Mouse (Mus musculus): Measurements from ENCODE around the gene Rasgrf1. TPM values are rescaled to one million over a fixed set of nuclear protein-coding genes. Genes with fewer than 3 reads are reported as not detected.

Gene Rasgrf1
- polyA plus RNA-seq, 1 experiment: 3.8 TPM

DNA sequence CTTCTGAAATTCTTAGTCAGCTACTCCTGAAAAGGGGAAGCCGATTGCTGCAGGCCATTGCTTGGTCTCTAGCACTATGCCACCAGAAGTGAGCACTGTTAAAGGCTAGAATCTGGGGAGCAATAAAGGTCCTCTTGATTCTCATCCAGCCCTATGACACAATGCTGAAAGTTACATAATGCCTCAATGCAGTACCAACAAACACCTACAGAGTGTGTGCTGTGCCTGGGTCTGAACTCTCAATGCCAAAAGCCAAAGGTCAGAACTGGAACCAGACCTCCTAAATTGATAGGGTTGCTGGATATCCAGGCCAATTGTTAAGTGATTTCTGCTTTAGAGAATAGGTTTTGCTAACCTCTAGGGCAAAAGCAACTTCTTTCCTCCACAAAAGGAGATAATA lies 7.7 kb downstream of the Rasgrf1 start:
- no peak for TF ChIP-seq POLR2A (IDR thresholded peaks at IDR 0.05; ENCODE audit: control insufficient read depth, low read depth, low read length)
- no peak for TF ChIP-seq CTCF (IDR thresholded peaks at IDR 0.05; ENCODE audit: control insufficient read depth, insufficient read depth, insufficient replicate concordance, low read depth, low read length)
- no peaks in the 10 kb centered on the region for H3K27me3 ChIP-seq (ENCODE audit: control insufficient read depth, insufficient read depth, low read length)
- H3K4me1 ChIP-seq (ENCODE audit: control insufficient read depth, insufficient read depth, low read length): no peaks in the 10 kb centered on the region
- H3K36me3 ChIP-seq (ENCODE audit: control insufficient read depth, insufficient read depth, low read length): no peaks in the 10 kb centered on the region
- no peak overlapping the region for H3K27ac ChIP-seq (ENCODE audit: control insufficient read depth, insufficient read depth, low read depth, low read length)
- no peak overlapping the region for H3K4me3 ChIP-seq (ENCODE audit: control insufficient read depth, low read depth, low read length)

- Histone ChIP-seq H3K4me3 (ENCODE audit: control insufficient read depth, low read depth, low read length) (no peak overlapping the region), H3K27ac (ENCODE audit: control insufficient read depth, insufficient read depth, low read depth, low read length) (no peak overlapping the region), H3K4me1 (ENCODE audit: control insufficient read depth, insufficient read depth, low read length) (no peaks in the 10 kb centered on the region), H3K27me3 (ENCODE audit: control insufficient read depth, insufficient read depth, low read length) (no peaks in the 10 kb centered on the region), H3K36me3 (ENCODE audit: control insufficient read depth, insufficient read depth, low read length) (no peaks in the 10 kb centered on the region)
- TF ChIP-seq CTCF (IDR thresholded peaks at IDR 0.05; ENCODE audit: control insufficient read depth, insufficient read depth, insufficient replicate concordance, low read depth, low read length) (no peak), POLR2A (IDR thresholded peaks at IDR 0.05; ENCODE audit: control insufficient read depth, low read depth, low read length) (no peak)
Measured at GRCm38 (mm10) chr9:89918832-89919231, 9.1 kb downstream of the Rasgrf1 start.

- no peak overlapping the region for H3K4me3 ChIP-seq (ENCODE audit: control insufficient read depth, low read depth, low read length)
- H3K27me3 ChIP-seq (ENCODE audit: control insufficient read depth, insufficient read depth, low read length): no peaks in the 10 kb centered on the region
- no peak for TF ChIP-seq CTCF (IDR thresholded peaks at IDR 0.05; ENCODE audit: control insufficient read depth, insufficient read depth, insufficient replicate concordance, low read depth, low read length)
- no peak for TF ChIP-seq POLR2A (IDR thresholded peaks at IDR 0.05; ENCODE audit: control insufficient read depth, low read depth, low read length)
- H3K27ac ChIP-seq (ENCODE audit: control insufficient read depth, insufficient read depth, low read depth, low read length): no peak overlapping the region
- no peaks in the 10 kb centered on the region for H3K36me3 ChIP-seq (ENCODE audit: control insufficient read depth, insufficient read depth, low read length)
- H3K4me1 ChIP-seq (ENCODE audit: control insufficient read depth, insufficient read depth, low read length): no peaks in the 10 kb centered on the region
Measured at GRCm38 (mm10) chr9:89921121-89921520, 11.4 kb downstream of the Rasgrf1 start.

- TF ChIP-seq CTCF (IDR thresholded peaks at IDR 0.05; ENCODE audit: control insufficient read depth, insufficient read depth, insufficient replicate concordance, low read depth, low read length): no peak
- no peak for TF ChIP-seq POLR2A (IDR thresholded peaks at IDR 0.05; ENCODE audit: control insufficient read depth, low read depth, low read length)
- H3K4me1 ChIP-seq (ENCODE audit: control insufficient read depth, insufficient read depth, low read length): no peaks in the 10 kb centered on the region
- no peaks in the 10 kb centered on the region for H3K36me3 ChIP-seq (ENCODE audit: control insufficient read depth, insufficient read depth, low read length)
- H3K27ac ChIP-seq (ENCODE audit: control insufficient read depth, insufficient read depth, low read depth, low read length): no peak overlapping the region
- H3K4me3 ChIP-seq (ENCODE audit: control insufficient read depth, low read depth, low read length): no peak overlapping the region
- H3K27me3 ChIP-seq (ENCODE audit: control insufficient read depth, insufficient read depth, low read length): no peaks in the 10 kb centered on the region
Measured at GRCm38 (mm10) chr9:89922666-89923065, 13.0 kb downstream of the Rasgrf1 start.

- no peak for TF ChIP-seq CTCF (IDR thresholded peaks at IDR 0.05; ENCODE audit: control insufficient read depth, insufficient read depth, insufficient replicate concordance, low read depth, low read length)
- Histone ChIP-seq H3K27ac (ENCODE audit: control insufficient read depth, insufficient read depth, low read depth, low read length) (no peak overlapping the region), H3K4me3 (ENCODE audit: control insufficient read depth, low read depth, low read length) (no peak overlapping the region), H3K4me1 (ENCODE audit: control insufficient read depth, insufficient read depth, low read length) (no peaks in the 10 kb centered on the region), H3K27me3 (ENCODE audit: control insufficient read depth, insufficient read depth, low read length) (no peaks in the 10 kb centered on the region), H3K36me3 (ENCODE audit: control insufficient read depth, insufficient read depth, low read length) (no peaks in the 10 kb centered on the region)
Measured at GRCm38 (mm10) chr9:89924836-89925235, 15.1 kb downstream of the Rasgrf1 start.

GRCm38 (mm10) chr9:89928497-89928896 lies 18.8 kb downstream of the Rasgrf1 start:
- Histone ChIP-seq H3K4me3 (ENCODE audit: control insufficient read depth, low read depth, low read length) (no peak overlapping the region), H3K4me1 (ENCODE audit: control insufficient read depth, insufficient read depth, low read length) (no peaks in the 10 kb centered on the region), H3K27ac (ENCODE audit: control insufficient read depth, insufficient read depth, low read depth, low read length) (no peak overlapping the region), H3K36me3 (ENCODE audit: control insufficient read depth, insufficient read depth, low read length) (no peaks in the 10 kb centered on the region), H3K27me3 (ENCODE audit: control insufficient read depth, insufficient read depth, low read length) (no peaks in the 10 kb centered on the region)
- TF ChIP-seq CTCF (IDR thresholded peaks at IDR 0.05; ENCODE audit: control insufficient read depth, insufficient read depth, insufficient replicate concordance, low read depth, low read length) (no peak), POLR2A (IDR thresholded peaks at IDR 0.05; ENCODE audit: control insufficient read depth, low read depth, low read length) (no peak)

DNA sequence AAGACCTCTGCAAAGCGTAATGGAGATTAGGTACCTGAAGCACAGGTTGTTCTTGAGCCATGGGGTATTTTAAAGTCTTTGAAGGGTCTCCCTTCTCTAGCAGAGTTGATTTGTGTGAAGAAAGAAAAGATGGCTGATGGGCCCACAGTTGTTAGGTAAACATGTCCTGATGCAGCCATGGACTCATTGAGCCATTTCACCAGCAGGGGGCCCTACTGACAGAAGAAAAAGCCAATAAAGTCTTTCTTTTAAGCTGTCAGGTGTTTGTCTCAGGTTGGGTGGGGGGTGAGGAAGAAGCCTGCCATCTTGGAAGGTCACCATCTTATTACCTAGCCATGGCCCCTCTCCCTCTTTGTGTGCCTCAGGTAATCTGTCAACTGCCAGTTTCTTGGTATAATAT lies 30.7 kb downstream of the Rasgrf1 start:
- no peak overlapping the region for H3K4me3 ChIP-seq (ENCODE audit: control insufficient read depth, low read depth, low read length)
- no peaks in the 10 kb centered on the region for H3K4me1 ChIP-seq (ENCODE audit: control insufficient read depth, insufficient read depth, low read length)
- H3K27me3 ChIP-seq (ENCODE audit: control insufficient read depth, insufficient read depth, low read length): no peaks in the 10 kb centered on the region
- no peak overlapping the region for H3K27ac ChIP-seq (ENCODE audit: control insufficient read depth, insufficient read depth, low read depth, low read length)
- H3K36me3 ChIP-seq (ENCODE audit: control insufficient read depth, insufficient read depth, low read length): no peaks in the 10 kb centered on the region
- TF ChIP-seq CTCF (IDR thresholded peaks at IDR 0.05; ENCODE audit: control insufficient read depth, insufficient read depth, insufficient replicate concordance, low read depth, low read length) (no peak), POLR2A (IDR thresholded peaks at IDR 0.05; ENCODE audit: control insufficient read depth, low read depth, low read length) (no peak)

DNA sequence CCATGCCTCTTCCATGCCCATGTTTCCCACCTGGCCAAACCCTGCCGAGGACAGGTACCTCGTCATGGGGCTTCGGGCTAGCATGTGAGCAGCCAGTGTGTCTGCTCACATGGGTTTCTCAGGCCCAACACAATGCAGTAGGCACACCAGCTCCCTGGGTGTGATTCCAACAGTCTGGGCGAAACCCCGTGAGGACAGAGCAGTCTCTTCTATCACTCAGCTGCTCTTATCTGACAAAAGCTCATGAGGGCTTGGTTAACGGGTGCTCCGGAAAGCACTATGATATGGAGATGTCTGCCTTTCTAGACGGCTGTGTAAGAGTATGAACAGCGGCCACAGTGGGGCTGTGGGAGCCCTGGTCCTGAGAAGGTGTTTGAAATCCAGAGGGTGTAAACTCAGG lies 37.1 kb downstream of the Rasgrf1 start:
- Histone ChIP-seq H3K36me3 (ENCODE audit: control insufficient read depth, insufficient read depth, low read length) (no peaks in the 10 kb centered on the region), H3K27me3 (ENCODE audit: control insufficient read depth, insufficient read depth, low read length) (no peaks in the 10 kb centered on the region), H3K4me3 (ENCODE audit: control insufficient read depth, low read depth, low read length) (no peak overlapping the region), H3K4me1 (ENCODE audit: control insufficient read depth, insufficient read depth, low read length) (no peaks in the 10 kb centered on the region), H3K27ac (ENCODE audit: control insufficient read depth, insufficient read depth, low read depth, low read length) (no peak overlapping the region)
- TF ChIP-seq CTCF (IDR thresholded peaks at IDR 0.05; ENCODE audit: control insufficient read depth, insufficient read depth, insufficient replicate concordance, low read depth, low read length) (no peak), POLR2A (IDR thresholded peaks at IDR 0.05; ENCODE audit: control insufficient read depth, low read depth, low read length) (no peak)

All from testis, adult 2 months (tissue).